Mouse (Mus musculus) heart, postnatal 36 days (tissue): Measurements from ENCODE around the gene Fndc3b. TPM values are rescaled to one million over a fixed set of nuclear protein-coding genes. Genes with fewer than 3 reads are reported as not detected.

Experiments used
- DNase-seq, 2 experiments: peaks; one replicate each; pipeline ENCODE4 v3.0.0; 2021 to 2022
- intact Hi-C: fragments of 180-260 bp; cut with DNase I; formaldehyde crosslinking; loops from one replicate; pipeline ENCODE4 v1.15.1; 2025
- total RNA-seq, 2 experiments: library from RNA; stranded (reverse); gene quantifications; 2 replicates each; pipeline ENCODE4 v1.2.3; 2021

Gene Fndc3b
- total RNA-seq, 2 experiments from 2014 or later: 58.3 to 58.7 TPM

- no peak for DNase-seq
- intact Hi-C loops: loop anchor here (5.0 to 10.0 kb wide), 2 partner anchors 70 to 292 kb away; no protein-coding TSS in a partner anchor
Measured at GRCm38 (mm10) chr3:27572305-27572704, 138.8 kb downstream of the Fndc3b start.

GRCm38 (mm10) chr3:27565314-27565713 is 145.8 kb downstream of the Fndc3b start:
- intact Hi-C loops: no loop called here
- DNase-seq: no peak

- no peak for DNase-seq
- intact Hi-C loops: no loop called here
Measured at GRCm38 (mm10) chr3:27563047-27563624, 148.0 kb downstream of the Fndc3b start.

- DNase-seq: no peak
- intact Hi-C loops: no loop called here
Measured at GRCm38 (mm10) chr3:27562476-27562875, 148.6 kb downstream of the Fndc3b start.

GRCm38 (mm10) chr3:27561921-27562320 is 149.2 kb downstream of the Fndc3b start:
- DNase-seq: no peak
- intact Hi-C loops: no loop called here

GRCm38 (mm10) chr3:27559316-27559715 is 151.8 kb downstream of the Fndc3b start:
- intact Hi-C loops: no loop called here
- DNase-seq: no peak

GRCm38 (mm10) chr3:27557100-27558004 is 153.8 kb downstream of the Fndc3b start:
- no peak for DNase-seq
- intact Hi-C loops: no loop called here

GRCm38 (mm10) chr3:27555401-27555940 is 155.6 kb downstream of the Fndc3b start:
- DNase-seq: no peak
- intact Hi-C loops: no loop called here

GRCm38 (mm10) chr3:27554325-27554724 is 156.8 kb downstream of the Fndc3b start:
- intact Hi-C loops: no loop called here

GRCm38 (mm10) chr3:27553781-27554180 is 157.3 kb downstream of the Fndc3b start:
- no peak for DNase-seq
- intact Hi-C loops: no loop called here

More at GRCm38 (mm10) chr3:27554325-27554724, 156.8 kb downstream of the Fndc3b start:
- no peak for DNase-seq

- DNase-seq: no peak
- intact Hi-C loops: no loop called here
Measured at GRCm38 (mm10) chr3:27551005-27551404, 160.1 kb downstream of the Fndc3b start.

- DNase-seq: no peak
- intact Hi-C loops: no loop called here
Measured at GRCm38 (mm10) chr3:27550409-27550808, 160.7 kb downstream of the Fndc3b start.

GRCm38 (mm10) chr3:27545651-27546050 is 165.5 kb downstream of the Fndc3b start:
- intact Hi-C loops: no loop called here
- DNase-seq: no peak

- DNase-seq: no peak
- intact Hi-C loops: no loop called here
Measured at GRCm38 (mm10) chr3:27544061-27544460, 167.0 kb downstream of the Fndc3b start.

- intact Hi-C loops: no loop called here
- no peak for DNase-seq
Measured at GRCm38 (mm10) chr3:27541841-27542240, 169.3 kb downstream of the Fndc3b start.

- no peak for DNase-seq
- intact Hi-C loops: no loop called here
Measured at GRCm38 (mm10) chr3:27541181-27541580, 169.9 kb downstream of the Fndc3b start.

GRCm38 (mm10) chr3:27534208-27534607 is 176.9 kb downstream of the Fndc3b start:
- DNase-seq: no peak

GRCm38 (mm10) chr3:27533721-27534120 is 177.4 kb downstream of the Fndc3b start:
- intact Hi-C loops: no loop called here
- DNase-seq: no peak

More at GRCm38 (mm10) chr3:27534208-27534607, 176.9 kb downstream of the Fndc3b start:
- intact Hi-C loops: no loop called here

- DNase-seq: no peak
- intact Hi-C loops: no loop called here
Measured at GRCm38 (mm10) chr3:27531993-27532392, 179.1 kb downstream of the Fndc3b start.

- intact Hi-C loops: no loop called here
- no peak for DNase-seq
Measured at GRCm38 (mm10) chr3:27530370-27530769, 180.7 kb downstream of the Fndc3b start.

- no peak for DNase-seq
- intact Hi-C loops: no loop called here
Measured at GRCm38 (mm10) chr3:27529221-27530051, 181.7 kb downstream of the Fndc3b start.
